In genomic region chr2:173966111-173966510, GRCm38 (mm10) we compare ENCODE assay signal across 24 mouse cellular contexts.
DNase-seq lines count a peak whose midpoint lies in the region; ATAC-seq and TF ChIP-seq lines count a peak whose summit lies in the region.
"Had no signal": no experiment of that assay in that cellular context is flagged by ENCODE, and none has a peak within 500 bp of the region (broad histone marks: within the 10 kb centered on the region; RNA-seq: fewer than 3 reads in every experiment).

No protein-coding gene starts in this region.

- H3K9me3 ChIP-seq in hindbrain, embryonic 10.5 days: no peaks in the 10 kb centered on the region
- H3K9me3 ChIP-seq in hindbrain, embryonic 13.5 days: no peaks in the 10 kb centered on the region
- no peaks in the 10 kb centered on the region for H3K9me3 ChIP-seq in limb, embryonic 12.5 days
- H3K9me3 ChIP-seq: forebrain, embryonic 13.5 days; liver, embryonic 12.5 days; midbrain, embryonic 13.5 days had no signal

- H3K36me3 ChIP-seq in hindbrain, embryonic 10.5 days: no peaks in the 10 kb centered on the region
- no peaks in the 10 kb centered on the region for H3K36me3 ChIP-seq in hindbrain, embryonic 13.5 days
- no peaks in the 10 kb centered on the region for H3K36me3 ChIP-seq in limb, embryonic 12.5 days
- H3K36me3 ChIP-seq: liver, embryonic 12.5 days; midbrain, embryonic 13.5 days had no signal

- whole genome bisulfite sequencing in hindbrain, embryonic 10.5 days: 77% methylated on average over 5 of the region's 5 CpGs
- WGBS in hindbrain, embryonic 13.5 days: 76% methylated on average over 5 of the region's 5 CpGs
- WGBS in limb, embryonic 12.5 days: 43% methylated on average over 5 of the region's 5 CpGs

- H3K27me3 ChIP-seq in hindbrain, embryonic 10.5 days (ENCODE audit: insufficient read depth, poor library complexity, severe bottlenecking): no peaks in the 10 kb centered on the region
- no peaks in the 10 kb centered on the region for H3K27me3 ChIP-seq in hindbrain, embryonic 13.5 days
- no peaks in the 10 kb centered on the region for H3K27me3 ChIP-seq in limb, embryonic 12.5 days
- H3K27me3 ChIP-seq: forebrain, embryonic 13.5 days; liver, embryonic 12.5 days; midbrain, embryonic 13.5 days had no signal

- no peak overlapping the region for H3K4me2 ChIP-seq in hindbrain, embryonic 13.5 days
- H3K4me2 ChIP-seq in limb, embryonic 12.5 days: no peak overlapping the region
- H3K4me2 ChIP-seq: forebrain, embryonic 13.5 days; heart, embryonic 11.5 days; liver, embryonic 12.5 days; midbrain, embryonic 13.5 days had no signal

- DNase-seq in hindbrain, embryonic 10.5 days (ENCODE audit: low spot score): peak; percentile 2
- DNase-seq in retina, postnatal 1 day: peak; percentile 15
- no peak for DNase-seq in retina, embryonic 14.5 days (ENCODE audit: low spot score)
- DNase-seq in natural killer cell, adult 2 months (ENCODE audit: low spot score in 2 of 2): no peak
- no peak for DNase-seq in layer of hippocampus, adult 2 months (ENCODE audit: low spot score in 2 of 2)
- DNase-seq: adrenal gland, postnatal 25 days; cerebellum, adult 11 months; cerebellum, adult 9-11 months; kidney, adult 2 months; left cerebral cortex, postnatal 4 days; lung, adult 18-20 months; lung, postnatal 14 days; right cerebral cortex, postnatal 25 days; thymus, adult 2 months; thymus, postnatal 4 days had no signal

- no peak overlapping the region for H3K27ac ChIP-seq in hindbrain, embryonic 10.5 days
- H3K27ac ChIP-seq in hindbrain, embryonic 13.5 days: no peak overlapping the region
- no peak overlapping the region for H3K27ac ChIP-seq in limb, embryonic 12.5 days
- no peak overlapping the region for H3K27ac ChIP-seq in layer of hippocampus, adult 2 months
- H3K27ac ChIP-seq: forebrain, embryonic 13.5 days; hindbrain, postnatal 0 days; kidney, postnatal 0 days; liver, embryonic 12.5 days; midbrain, embryonic 13.5 days had no signal

- no peak overlapping the region for H3K4me3 ChIP-seq in hindbrain, embryonic 10.5 days
- no peak overlapping the region for H3K4me3 ChIP-seq in hindbrain, embryonic 13.5 days
- H3K4me3 ChIP-seq in limb, embryonic 12.5 days (replicated peaks): no peak overlapping the region
- H3K4me3 ChIP-seq in layer of hippocampus, adult 2 months: no peak overlapping the region
- H3K4me3 ChIP-seq: forebrain, embryonic 13.5 days; liver, embryonic 12.5 days; midbrain, embryonic 13.5 days; myocyte had no signal

- 0 out of 2 replicates have a peak, but pooled peaks cover 4% of the 10 kb centered on the region for H3K4me1 ChIP-seq in hindbrain, embryonic 10.5 days (replicated peaks)
- no peaks in the 10 kb centered on the region for H3K4me1 ChIP-seq in hindbrain, embryonic 13.5 days (replicated peaks)
- no peaks in the 10 kb centered on the region for H3K4me1 ChIP-seq in limb, embryonic 12.5 days (replicated peaks)
- H3K4me1 ChIP-seq: forebrain, embryonic 13.5 days; liver, embryonic 12.5 days; midbrain, embryonic 13.5 days had no signal

- H3K9ac ChIP-seq in hindbrain, embryonic 13.5 days: no peak overlapping the region
- no peak overlapping the region for H3K9ac ChIP-seq in limb, embryonic 12.5 days (replicated peaks)
- H3K9ac ChIP-seq: forebrain, embryonic 13.5 days; liver, embryonic 12.5 days; midbrain, embryonic 13.5 days had no signal

- ATAC-seq in hindbrain, embryonic 13.5 days (ENCODE audit: low FRiP score): no peak
- ATAC-seq in limb, embryonic 12.5 days (ENCODE audit: insufficient number of reproducible peaks, insufficient read depth, low FRiP score, low TSS enrichment, low read depth): peak; percentile 56; the same call in 1 of the 2 replicates
- ATAC-seq: forebrain, embryonic 13.5 days; hindbrain, postnatal 0 days; liver, embryonic 12.5 days; midbrain, embryonic 13.5 days had no signal

- TF ChIP-seq CTCF in layer of hippocampus, adult 2 months (conservative IDR thresholded peaks at IDR 0.05): no peak

Comparison
In these comparisons a context has a peak if more than half of its experiments do, and no peak if none do; other contexts are left out.
1. DNase-seq: peak in hindbrain, embryonic 10.5 days (single experiment) and retina, postnatal 1 day (single experiment); none in retina, embryonic 14.5 days (single experiment), natural killer cell, adult 2 months (0 of 2) and layer of hippocampus, adult 2 months (0 of 2).